Mouse (Mus musculus) NIH3T3 (cell line): Measurements from ENCODE around the gene Frs2.
"Not testable (repeated sequence)": the region's sequence is repeated elsewhere in the genome, so short reads cannot be mapped to it uniquely, and the experiment has no call there.

Experiments used
- DNase-seq: peaks from one replicate; pipeline ENCODE4 v3.0.0-alpha.2; 2012; ENCODE audit warnings: low read depth

The Frs2 gene

DNA sequence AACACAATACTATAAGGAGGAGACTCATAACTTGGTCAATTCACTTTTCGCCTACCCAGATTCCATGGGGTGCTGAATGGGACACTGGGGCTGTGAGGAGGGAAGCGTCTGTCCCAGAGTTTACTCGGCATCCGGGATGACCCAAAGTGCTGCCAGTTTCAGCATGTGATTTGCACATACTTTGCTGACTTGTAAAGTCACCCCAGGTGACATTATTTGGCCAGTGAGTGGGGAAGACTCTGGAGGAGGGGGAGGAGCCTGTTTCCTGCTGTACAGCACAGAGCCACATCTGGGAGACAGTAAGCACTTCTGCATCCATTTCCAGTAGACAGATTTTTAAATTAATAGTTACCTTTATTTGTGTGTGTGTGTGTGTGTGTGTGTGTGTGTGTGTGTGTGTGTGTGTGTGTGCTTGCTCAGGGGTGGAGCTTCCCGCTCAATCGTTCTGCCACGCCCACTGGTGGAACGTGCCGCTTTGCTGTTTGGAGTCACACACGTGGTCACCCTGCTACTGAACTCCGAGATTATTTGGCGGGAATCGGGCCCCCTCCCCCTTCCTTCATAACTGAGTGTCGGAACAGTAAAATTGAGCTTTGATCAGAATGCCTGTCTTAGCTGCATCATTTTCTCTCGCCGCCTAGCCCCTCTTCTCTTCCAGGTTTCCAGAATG lies 104.7 kb downstream of the Frs2 start:
- DNase-seq = peak; percentile 18

DNA sequence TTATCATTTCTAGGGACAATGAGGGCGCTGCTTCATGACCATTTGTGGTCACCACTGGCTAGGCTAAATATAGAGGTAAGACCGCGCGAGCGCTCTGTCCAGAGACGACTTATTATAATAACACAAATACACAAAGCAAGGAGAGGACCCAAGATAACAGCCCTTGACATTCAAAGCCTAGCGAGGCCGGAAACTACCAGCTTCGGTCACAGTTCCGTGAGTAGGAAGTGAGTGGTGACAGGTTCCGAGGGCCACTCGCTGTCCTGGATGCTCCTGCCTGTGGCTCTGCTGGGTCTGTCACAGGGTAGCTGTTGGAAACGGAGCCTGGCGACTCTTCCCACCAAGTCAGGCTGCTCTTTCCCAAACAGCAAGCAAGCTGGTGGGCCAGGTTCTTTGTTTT lies 106.0 kb downstream of the Frs2 start:
- no peak for DNase-seq

DNA sequence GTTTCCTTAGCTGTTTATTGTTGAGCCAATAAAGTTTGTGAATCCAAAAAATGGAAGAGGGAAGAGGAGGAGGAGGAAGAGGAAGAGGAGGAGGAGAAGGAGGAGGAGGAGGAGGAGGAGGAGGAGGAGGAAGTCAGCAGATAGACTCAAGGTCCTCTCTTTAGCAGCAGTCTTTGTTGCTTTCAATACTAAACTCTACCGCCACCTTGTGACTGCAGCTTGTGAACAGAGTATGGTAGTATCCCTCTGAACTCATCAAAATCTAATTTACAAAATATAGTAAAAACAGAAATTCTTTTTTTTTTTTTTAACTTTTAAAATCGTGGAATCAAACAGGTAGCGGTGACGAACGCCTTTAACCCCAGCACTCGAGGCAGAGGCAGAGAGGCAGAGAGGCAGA lies 108.0 kb downstream of the Frs2 start:
- peak; percentile 87 for DNase-seq

DNA sequence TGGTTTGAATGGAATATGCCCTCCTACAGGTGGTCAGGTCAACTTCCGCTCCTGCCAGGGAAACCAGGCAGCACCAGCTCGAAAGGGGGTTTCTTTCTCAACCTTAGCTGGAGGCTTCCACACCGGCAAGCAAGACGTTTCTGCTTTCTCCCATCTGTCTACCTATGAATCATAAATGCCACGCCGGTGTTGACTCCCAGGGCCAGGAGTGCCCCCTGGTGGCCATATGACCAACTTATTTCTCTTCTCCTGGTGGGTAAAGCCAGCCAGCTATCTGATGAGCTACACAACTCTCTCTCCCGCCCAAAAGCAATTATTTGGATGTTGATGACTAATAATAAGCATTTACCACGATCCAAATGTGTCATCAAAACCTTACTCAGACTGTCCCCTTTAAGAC lies 114.5 kb downstream of the Frs2 start:
- peak; percentile 97 for DNase-seq

DNA sequence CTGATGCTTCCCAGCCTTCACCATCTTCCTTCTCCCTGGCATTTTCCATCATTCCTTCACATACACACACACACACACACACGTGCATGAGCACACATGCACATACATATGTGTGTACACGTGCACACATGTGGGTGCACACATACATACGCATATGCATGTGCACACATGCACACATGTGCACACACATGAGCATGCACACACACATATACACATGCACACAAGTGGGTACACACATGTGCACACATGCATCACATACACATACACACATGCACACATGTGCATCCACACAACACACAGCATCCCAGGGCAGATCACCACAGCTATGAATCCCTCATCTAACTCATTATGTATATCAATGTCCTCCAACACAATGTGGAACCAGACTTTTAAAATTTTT lies 117.2 kb downstream of the Frs2 start:
- DNase-seq = no peak

DNA sequence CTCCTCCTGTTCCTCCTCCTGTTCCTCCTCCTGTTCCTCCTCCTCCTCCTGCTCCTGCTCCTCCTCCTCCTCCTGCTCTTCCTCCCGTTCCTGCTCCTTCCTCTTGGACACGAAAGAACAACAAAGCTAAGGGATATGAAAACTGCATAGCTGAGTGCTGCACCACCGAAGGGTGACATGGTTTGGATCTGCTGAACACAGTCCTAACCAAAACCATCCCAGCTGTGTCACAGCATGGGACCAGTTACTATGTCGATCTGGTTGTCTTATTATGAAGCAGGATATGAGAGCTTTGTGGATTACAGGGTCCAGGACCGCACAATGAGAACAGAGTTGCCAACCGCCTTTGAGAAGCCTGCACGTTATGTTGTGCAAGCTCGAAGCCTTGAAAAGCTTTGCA lies 122.2 kb downstream of the Frs2 start:
- DNase-seq = no peak

DNA sequence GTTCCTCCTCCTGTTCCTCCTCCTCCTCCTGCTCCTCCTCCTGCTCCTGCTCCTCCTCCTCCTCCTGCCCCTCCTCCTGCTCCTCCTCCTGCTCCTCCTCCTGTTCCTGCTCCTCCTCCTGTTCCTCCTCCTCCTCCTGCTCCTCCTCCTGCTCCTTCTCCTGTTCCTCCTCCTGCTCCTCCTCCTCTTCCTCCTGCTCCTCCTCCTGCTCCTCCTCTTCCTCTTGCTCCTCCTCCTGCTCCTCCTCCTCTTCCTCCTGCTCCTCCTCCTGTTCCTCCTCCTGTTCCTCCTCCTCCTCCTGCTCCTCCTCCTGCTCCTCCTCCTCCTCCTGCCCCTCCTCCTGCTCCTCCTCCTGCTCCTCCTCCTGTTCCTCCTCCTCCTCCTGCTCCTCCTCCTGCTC lies 122.6 kb downstream of the Frs2 start:
- not testable (repeated sequence) for DNase-seq

DNA sequence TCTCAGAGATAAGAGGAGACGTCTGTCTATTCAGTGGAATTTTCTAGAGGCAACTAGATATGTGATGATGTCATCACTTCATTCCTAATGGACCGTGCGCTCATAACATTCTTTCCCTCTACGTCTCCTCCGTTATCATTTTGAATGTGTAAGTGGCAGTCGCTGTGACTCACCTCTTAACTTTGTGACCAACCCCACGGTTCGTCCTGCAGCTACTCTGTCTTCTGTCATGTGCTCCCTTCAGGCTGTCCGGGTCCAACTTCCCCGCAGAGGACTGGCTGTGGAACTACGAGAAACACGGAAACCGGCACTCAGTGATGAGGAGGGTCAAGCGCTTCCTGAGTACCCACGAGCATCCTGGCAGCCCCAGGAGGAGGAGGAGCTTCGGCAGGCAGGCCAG lies 124.6 kb downstream of the Frs2 start:
- DNase-seq = no peak

DNA sequence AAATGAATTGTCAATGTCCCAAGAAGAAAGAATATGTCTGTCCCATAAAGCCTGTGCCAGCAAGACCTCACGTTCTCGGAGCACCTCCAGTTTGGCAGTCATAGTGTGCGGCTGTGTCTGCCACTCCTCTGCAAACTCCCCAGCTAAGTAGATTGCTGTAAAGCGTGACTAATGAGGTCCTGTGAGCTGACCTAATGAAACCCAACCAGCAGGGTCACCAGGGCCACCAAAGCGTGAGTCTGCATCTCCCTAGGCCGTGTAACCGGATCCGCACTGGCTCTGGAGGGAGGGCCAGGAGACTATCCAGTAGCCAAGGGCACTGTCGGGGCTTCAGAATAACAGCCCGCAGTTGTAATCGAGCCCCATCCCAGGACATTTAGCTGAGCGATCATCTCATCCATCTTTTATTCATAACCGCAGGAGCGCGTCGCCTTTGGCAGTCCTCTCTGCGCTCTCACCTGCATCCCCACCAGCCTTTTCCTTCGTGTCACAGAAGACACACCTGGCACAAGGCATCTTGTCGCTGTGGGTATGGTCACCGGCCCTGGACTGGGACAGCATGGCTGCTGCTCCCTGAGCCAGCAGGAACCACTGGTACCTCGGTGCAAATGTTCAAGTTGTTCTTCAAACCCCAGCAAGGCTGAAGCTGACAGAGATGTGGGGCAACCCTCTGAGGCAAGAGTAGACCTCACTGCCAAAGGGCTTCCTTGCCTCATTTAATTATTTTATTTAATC lies 127.1 kb downstream of the Frs2 start:
- DNase-seq = peak; percentile 21
